Mouse (Mus musculus) liver, embryonic 14.5 days (tissue): ENCODE data around the gene Lzts3. TPM values are rescaled to one million over a fixed set of nuclear protein-coding genes. Genes with fewer than 3 reads are reported as not detected.

Experiments
- ATAC-seq: fragments of 200-750 bp; cut with Nextera tagmentation; 2 replicates; pipeline ENCODE4 v1.8.0; 2017; ENCODE audit warnings: moderate number of reproducible peaks, mild to moderate bottlenecking, moderate library complexity; ENCODE audit not compliant: insufficient read depth
- DNase-seq, 3 experiments: peaks; one replicate each; pipeline ENCODE4 v3.0.0-alpha.2; 2012 to 2013; ENCODE audit warnings: low read depth in 3 of 3, low spot score in 3 of 3
- H3K27ac ChIP-seq: fragments of 300-500 bp; sonication (generic); 2 replicates; pipeline ENCODE4 v1.5.1; 2014; ENCODE audit warnings: moderate library complexity, mild to moderate bottlenecking, control low read depth, inconsistent platforms
- H3K27me3 ChIP-seq: fragments of 300-500 bp; sonication (generic); 2 replicates; pipeline ENCODE4 v1.6.1; 2014; ENCODE audit warnings: mild to moderate bottlenecking, low read length, moderate library complexity; ENCODE audit not compliant: control insufficient read depth, insufficient read depth
- H3K36me3 ChIP-seq: fragments of 300-500 bp; sonication (generic); replicated peaks from 2 replicates; pipeline ENCODE4 v1.6.1; 2014; ENCODE audit warnings: low read depth; ENCODE audit not compliant: control insufficient read depth, insufficient read depth
- H3K4me1 ChIP-seq, 2 experiments: fragments of 200-500 bp in 1 of 2; fragments of 300-500 bp in 1 of 2; sonication (generic) in 1 of 2; replicated peaks; 2 replicates each; pipeline ENCODE4 v1.6.1; 2012 to 2014; ENCODE audit warnings: antibody characterized with exemption in 1 of 2, inconsistent platforms in 1 of 2, low read length in 1 of 2; ENCODE audit not compliant: control insufficient read depth in 2 of 2, insufficient read depth in 2 of 2
- H3K4me2 ChIP-seq: fragments of 300-500 bp; sonication (generic); 2 replicates; pipeline ENCODE4 v1.6.1; 2014; ENCODE audit warnings: low read depth, mild to moderate bottlenecking, control low read depth, moderate library complexity
- H3K4me3 ChIP-seq, 2 experiments: fragments of 200-500 bp in 1 of 2; fragments of 300-500 bp in 1 of 2; sonication (generic) in 1 of 2; 2 replicates each; pipeline ENCODE4 v1.5.1; 2012 to 2014; ENCODE audit warnings: low read depth in 2 of 2, low read length in 2 of 2, mild to moderate bottlenecking in 2 of 2, control low read depth in 1 of 2, inconsistent platforms in 1 of 2, moderate library complexity in 1 of 2; ENCODE audit not compliant: insufficient read depth in 1 of 2
- H3K9ac ChIP-seq: fragments of 300-500 bp; sonication (generic); replicated peaks from 2 replicates; pipeline ENCODE4 v1.6.1; 2014; ENCODE audit warnings: mild to moderate bottlenecking, control low read depth, moderate library complexity
- H3K9me3 ChIP-seq: fragments of 300-500 bp; sonication (generic); 2 replicates; pipeline ENCODE4 v1.6.1; 2016; ENCODE audit warnings: low read length, mixed read lengths; ENCODE audit not compliant: control insufficient read depth
- CTCF ChIP-seq: IDR thresholded peaks from 2 replicates; pipeline ENCODE4 v1.5.1; 2016; ENCODE audit warnings: antibody characterized with exemption, low read depth, control low read depth
- EP300 ChIP-seq: IDR thresholded peaks from 2 replicates; pipeline ENCODE4 v1.6.1; 2016; ENCODE audit warnings: antibody characterized with exemption, low read depth
- WGBS: fragments of 180-500 bp; shearing (Covaris S2); extraction: QIAGEN DNeasy Blood & Tissue Kit; methylation state at CpG from one replicate; pipeline ENCODE4 v1.1.7; 2014; ENCODE audit not compliant: insufficient replicate concordance; 5-methylcytosine and 5-hydroxymethylcytosine counted together
- polyA plus RNA-seq, 2 experiments: library from polyadenylated mRNA; depleted of rRNA in 1 of 2; stranded (reverse) in 1 of 2; unstranded in 1 of 2; fragments of >200 nt; fragmentation: Nextera tagmentation in 1 of 2; extraction: Ambion mirVana in 1 of 2; gene quantifications; 2 replicates each; pipeline versions ENCODE4 v1.2.1 to v1.2.3; 2012 to 2014

Lzts3 gene
- polyA plus RNA-seq, 2 experiments: 0.42 to 2.1 TPM

DNA sequence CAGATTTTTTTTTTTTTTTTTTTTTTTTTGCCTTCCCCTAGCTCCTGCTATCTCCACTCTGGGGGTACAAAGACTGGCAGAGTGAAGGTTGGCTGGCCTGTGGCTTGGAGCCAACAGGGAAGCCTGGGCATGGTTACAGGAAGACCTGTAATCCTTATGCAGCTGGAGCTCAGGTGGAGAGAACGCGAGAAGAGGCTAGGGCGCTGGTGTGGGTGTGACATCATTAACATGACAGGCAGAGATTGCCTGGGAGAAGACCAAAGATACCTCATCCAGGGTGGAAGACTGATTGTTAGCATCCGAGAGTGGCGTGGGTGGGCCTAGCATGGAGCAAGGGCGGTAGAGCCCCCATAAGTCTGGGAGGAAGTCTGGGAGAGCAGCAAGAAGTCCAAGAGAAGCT, 3.3 kb downstream of the Lzts3 start:
- Histone ChIP-seq H3K9me3 (no peaks in the 10 kb centered on the region), H3K27ac (no peak overlapping the region), H3K4me3 (no peak overlapping the region), H3K4me1 (peaks cover 3 to 5% of the 10 kb centered on the region in 2 experiments), H3K9ac (no peak overlapping the region), H3K27me3 (peaks cover 41% of the 10 kb centered on the region), H3K36me3 (no peaks in the 10 kb centered on the region), H3K4me2 (no peak overlapping the region)
- TF ChIP-seq EP300 (no peak), CTCF (no peak)
- WGBS: 74% methylated on average over 6 of the region's 6 CpGs
- ATAC-seq (no peak), DNase-seq (no peak)

DNA sequence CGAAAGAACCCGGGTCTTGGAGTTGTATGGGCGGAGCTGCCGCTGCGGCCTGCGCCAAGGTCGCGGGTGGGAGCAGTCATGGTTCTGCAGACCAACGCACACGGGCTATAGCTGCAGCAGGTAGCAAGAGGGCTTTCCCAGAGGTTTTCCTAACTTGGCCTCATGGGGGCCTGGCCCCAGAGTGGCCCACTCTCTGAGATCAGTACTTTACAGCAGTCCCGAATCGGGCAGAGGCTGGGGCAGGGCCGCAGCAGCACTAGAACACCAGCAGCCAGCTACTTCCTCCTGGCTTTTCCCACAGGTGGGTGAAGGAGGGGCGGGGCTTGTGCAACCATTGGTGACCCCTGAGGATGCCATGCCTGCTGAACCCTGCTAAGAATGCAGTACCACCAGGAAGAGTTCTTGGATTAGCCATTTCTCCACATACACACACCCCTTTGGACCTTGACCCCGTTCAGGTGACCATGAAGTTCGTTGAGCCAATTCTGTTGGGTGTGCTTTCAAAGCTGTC, 4.4 kb downstream of the Lzts3 start:
- 33% methylated on average over 16 of the region's 16 CpGs for WGBS
- no peak for DNase-seq
- peaks cover 49% of the 10 kb centered on the region for H3K27me3 ChIP-seq

GRCm38 (mm10) chr2:130635847-130636246, 6.8 kb downstream of the Lzts3 start:
- no peak overlapping the region for H3K9ac ChIP-seq

More for the DNA sequence above, 4.4 kb downstream of the Lzts3 start:
- Histone ChIP-seq H3K9ac (no peak overlapping the region), H3K36me3 (no peaks in the 10 kb centered on the region), H3K9me3 (no peaks in the 10 kb centered on the region), H3K4me1 (peaks cover 3 to 5% of the 10 kb centered on the region in 2 experiments), H3K4me2 (peak overlapping the region; percentile 16), H3K27ac (no peak overlapping the region), H3K4me3 (no peak overlapping the region)
- no peak for TF ChIP-seq EP300
- no peak for TF ChIP-seq CTCF
- ATAC-seq: no peak

GRCm38 (mm10) chr2:130634739-130635411, 7.7 kb downstream of the Lzts3 start:
- H3K4me2 ChIP-seq: peak overlapping the region; percentile 50
- H3K27ac ChIP-seq: no peak overlapping the region
- ATAC-seq (no peak), DNase-seq (no peak)
- H3K9ac ChIP-seq: no peak overlapping the region
- TF ChIP-seq CTCF: peak; percentile 49
- no peak for TF ChIP-seq EP300
- peak overlapping the region in 1 of 2 experiments; percentile 25; a peak in 2 of 4 replicates for H3K4me3 ChIP-seq
- no peaks in the 10 kb centered on the region for H3K9me3 ChIP-seq
- H3K36me3 ChIP-seq: no peaks in the 10 kb centered on the region
- WGBS: 3% methylated on average over 38 of the region's 38 CpGs
- peaks cover 0 to 2% of the 10 kb centered on the region in 2 experiments; a peak in 2 of 4 replicates for H3K4me1 ChIP-seq
- peaks cover 56% of the 10 kb centered on the region for H3K27me3 ChIP-seq

More at GRCm38 (mm10) chr2:130635847-130636246, 6.8 kb downstream of the Lzts3 start:
- H3K4me1 ChIP-seq: no peaks in the 10 kb centered on the region; a peak in 2 of 4 replicates
- ATAC-seq: peak; percentile 60
- no peaks in the 10 kb centered on the region for H3K36me3 ChIP-seq
- no peak overlapping the region; a peak in 1 of 4 replicates for H3K4me3 ChIP-seq
- 11% methylated on average over 21 of the region's 21 CpGs for WGBS
- H3K9me3 ChIP-seq: no peaks in the 10 kb centered on the region
- peaks cover 56% of the 10 kb centered on the region for H3K27me3 ChIP-seq
- no peak for TF ChIP-seq CTCF
- TF ChIP-seq EP300: peak; percentile 40
- DNase-seq: no peak
- peak overlapping the region; percentile 50 for H3K4me2 ChIP-seq
- no peak overlapping the region for H3K27ac ChIP-seq

DNA sequence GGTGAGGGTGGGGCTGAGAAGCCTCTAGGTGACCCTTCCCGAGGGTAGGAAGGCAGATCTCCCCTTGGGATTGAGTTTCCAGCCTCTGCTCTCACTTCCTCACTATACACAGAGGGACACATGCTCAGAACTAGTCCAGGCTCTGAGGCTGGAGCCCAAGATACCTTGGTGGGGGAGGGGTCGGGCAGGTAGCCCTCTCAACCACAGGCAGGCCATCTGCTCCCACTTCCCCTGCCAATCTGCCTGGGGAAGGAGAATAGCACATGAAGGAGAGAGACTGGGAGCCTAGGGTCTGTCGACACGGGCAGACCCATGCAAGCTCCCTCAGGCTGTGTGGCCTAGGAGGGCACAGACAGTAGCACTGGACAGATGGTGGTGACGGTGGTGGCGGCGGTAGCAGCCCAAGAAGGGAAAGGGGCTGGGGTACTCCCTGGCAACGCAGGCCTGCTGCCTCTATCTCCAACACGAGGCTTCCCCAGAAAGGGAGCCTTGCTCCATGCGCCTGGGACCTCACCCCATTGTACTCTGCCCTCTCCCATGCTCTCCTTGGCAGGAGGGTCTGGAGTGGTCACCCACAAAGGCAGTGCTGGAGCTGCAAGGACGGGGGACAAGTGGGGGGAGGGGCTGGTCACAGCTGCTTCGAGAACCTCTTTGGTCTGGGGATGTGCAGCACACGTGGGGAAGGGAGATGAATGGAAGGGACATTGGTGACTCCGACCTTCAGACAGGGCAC, 8.4 kb downstream of the Lzts3 start:
- 38% methylated on average over 14 of the region's 14 CpGs for WGBS
- Histone ChIP-seq H3K9me3 (no peaks in the 10 kb centered on the region), H3K4me2 (peak overlapping the region; percentile 50; the same call in 1 of the 2 replicates), H3K27me3 (peaks cover 56% of the 10 kb centered on the region), H3K36me3 (no peaks in the 10 kb centered on the region), H3K27ac (no peak overlapping the region), H3K4me1 (peaks cover 0 to 2% of the 10 kb centered on the region in 2 experiments; a peak in 2 of 4 replicates), H3K9ac (no peak overlapping the region), H3K4me3 (no peak overlapping the region)
- TF ChIP-seq CTCF (no peak), EP300 (no peak)
- DNase-seq (no peak), ATAC-seq (no peak)
